Mouse (Mus musculus) heart, embryonic 14.5 days (tissue): ENCODE results near the gene Btbd1. TPM values are rescaled to one million over a fixed set of nuclear protein-coding genes. Genes with fewer than 3 reads are reported as not detected.

Source experiments
- ATAC-seq: fragments of 200-750 bp; cut with Nextera tagmentation; 2 replicates; pipeline ENCODE4 v1.8.0; 2017; ENCODE audit warnings: low read depth, moderate TSS enrichment; ENCODE audit not compliant: insufficient number of reproducible peaks, insufficient read depth, low FRiP score
- H3K27ac ChIP-seq, 2 experiments: fragments of 200-500 bp in 1 of 2; fragments of 300-500 bp in 1 of 2; sonication (generic) in 1 of 2; replicated peaks in 1 of 2; 2 replicates each; pipeline ENCODE4 v1.5.1; 2012 to 2014; ENCODE audit warnings: low read depth in 2 of 2, low read length in 2 of 2, control low read depth in 1 of 2, mild to moderate bottlenecking in 1 of 2, mixed read lengths in 1 of 2; ENCODE audit not compliant: control insufficient read depth in 1 of 2, insufficient read depth in 1 of 2
- H3K27me3 ChIP-seq: fragments of 300-500 bp; sonication (generic); 2 replicates; pipeline ENCODE4 v1.6.1; 2014; ENCODE audit warnings: mild to moderate bottlenecking, low read length, control low read depth; ENCODE audit not compliant: control insufficient read depth, insufficient read depth
- H3K36me3 ChIP-seq: fragments of 300-500 bp; sonication (generic); 2 replicates; pipeline ENCODE4 v1.6.1; 2014; ENCODE audit warnings: mild to moderate bottlenecking, control low read depth, low read length, mixed read lengths; ENCODE audit not compliant: control insufficient read depth, insufficient read depth
- H3K4me1 ChIP-seq, 2 experiments: fragments of 200-500 bp in 1 of 2; fragments of 300-500 bp in 1 of 2; sonication (generic) in 1 of 2; 2 replicates each; pipeline ENCODE4 v1.6.1; 2012 to 2014; ENCODE audit warnings: low read length in 2 of 2, control low read depth in 1 of 2, mixed read lengths in 1 of 2; ENCODE audit not compliant: control insufficient read depth in 2 of 2, insufficient read depth in 2 of 2
- H3K4me2 ChIP-seq: fragments of 300-500 bp; sonication (generic); 2 replicates; pipeline ENCODE4 v1.6.1; 2014; ENCODE audit warnings: mild to moderate bottlenecking, low read length
- H3K4me3 ChIP-seq, 2 experiments: fragments of 200-500 bp in 1 of 2; fragments of 300-500 bp in 1 of 2; sonication (generic) in 1 of 2; 2 replicates each; pipeline ENCODE4 v1.5.1; 2012 to 2014; ENCODE audit warnings: low read length in 2 of 2, mild to moderate bottlenecking in 2 of 2, control low read depth in 1 of 2, low read depth in 1 of 2, moderate library complexity in 1 of 2; ENCODE audit not compliant: control insufficient read depth in 1 of 2, insufficient read depth in 1 of 2
- H3K9ac ChIP-seq: fragments of 300-500 bp; sonication (generic); 2 replicates; pipeline ENCODE4 v1.6.1; 2014; ENCODE audit warnings: mild to moderate bottlenecking, low read length
- H3K9me3 ChIP-seq: fragments of 300-500 bp; sonication (generic); 2 replicates; pipeline ENCODE4 v1.6.1; 2016; ENCODE audit warnings: low read length, control low read depth; ENCODE audit not compliant: control insufficient read depth
- WGBS: fragments of 180-500 bp; shearing (Covaris S2); extraction: QIAGEN DNeasy Blood & Tissue Kit; methylation state at CpG from one replicate; pipeline ENCODE4 v1.1.7; 2014; 5-methylcytosine and 5-hydroxymethylcytosine counted together
- polyA plus RNA-seq: library from polyadenylated mRNA; unstranded; fragments of >200 nt; fragmentation: Nextera tagmentation; extraction: Ambion mirVana; gene quantifications from 2 replicates; pipeline ENCODE4 v1.2.1, GENCODE M21; 2014

The Btbd1 gene
- 126 and 130 TPM in 2 replicates for polyA plus RNA-seq

- Histone ChIP-seq H3K36me3 (no peaks in the 10 kb centered on the region), H3K9me3 (no peaks in the 10 kb centered on the region), H3K27ac (peak within 1 kb of the TSS; percentile 97 to 98), H3K4me3 (peak within 1 kb of the TSS; percentile 80 to 85), H3K4me2 (peak within 1 kb of the TSS; percentile 94), H3K9ac (peak within 1 kb of the TSS; percentile 95), H3K27me3 (no peaks in the 10 kb centered on the region), H3K4me1 (peaks cover 8 to 38% of the 10 kb centered on the region in 2 experiments)
- peak; percentile 89 for ATAC-seq
- under 1% methylated on average over 58 of the region's 58 CpGs for WGBS
These were observed at the start of gene Btbd1 for GRCm38 (mm10) chr7:81829379-81829894. Btbd1 (minus strand) TSS chr7:81829431.

- Histone ChIP-seq H3K27ac (no peak overlapping the region), H3K36me3 (peaks cover 21% of the 10 kb centered on the region), H3K4me2 (no peak overlapping the region), H3K4me3 (no peak overlapping the region), H3K9me3 (no peaks in the 10 kb centered on the region), H3K27me3 (no peaks in the 10 kb centered on the region), H3K9ac (no peak overlapping the region), H3K4me1 (peaks cover 3 to 9% of the 10 kb centered on the region in 2 experiments)
- WGBS, result 49% methylated on average over 9 of the region's 9 CpGs
- no peak for ATAC-seq
These were observed 46.1 kb upstream of the Btbd1 start for GRCm38 (mm10) chr7:81875372-81875771.

DNA sequence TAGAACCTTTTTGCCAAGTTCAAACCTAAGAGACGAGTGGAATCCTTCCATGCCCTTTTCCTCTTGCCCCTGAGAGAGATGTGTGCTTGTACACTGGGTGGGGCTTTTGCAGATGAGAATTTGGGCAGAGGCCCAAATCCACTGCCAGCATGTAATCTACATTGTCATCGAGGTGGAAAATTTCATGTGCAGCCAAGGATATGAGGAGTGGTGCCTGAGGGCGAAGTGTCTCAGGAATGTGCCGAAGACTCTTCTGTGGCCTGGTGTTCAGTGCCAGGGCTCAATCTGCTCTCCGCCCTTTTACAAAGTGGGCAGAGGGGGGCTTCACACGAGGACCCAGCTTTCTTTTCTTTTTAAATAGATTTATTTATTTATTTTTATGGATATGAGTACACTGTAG lies 45.4 kb upstream of the Btbd1 start:
- 60% methylated on average over 6 of the region's 6 CpGs for WGBS
- Histone ChIP-seq H3K36me3 (peaks cover 19% of the 10 kb centered on the region), H3K27ac (no peak overlapping the region), H3K9ac (no peak overlapping the region), H3K4me1 (peaks cover 3 to 9% of the 10 kb centered on the region in 2 experiments), H3K9me3 (no peaks in the 10 kb centered on the region), H3K27me3 (no peaks in the 10 kb centered on the region), H3K4me3 (no peak overlapping the region), H3K4me2 (no peak overlapping the region)
- ATAC-seq, result no peak

DNA sequence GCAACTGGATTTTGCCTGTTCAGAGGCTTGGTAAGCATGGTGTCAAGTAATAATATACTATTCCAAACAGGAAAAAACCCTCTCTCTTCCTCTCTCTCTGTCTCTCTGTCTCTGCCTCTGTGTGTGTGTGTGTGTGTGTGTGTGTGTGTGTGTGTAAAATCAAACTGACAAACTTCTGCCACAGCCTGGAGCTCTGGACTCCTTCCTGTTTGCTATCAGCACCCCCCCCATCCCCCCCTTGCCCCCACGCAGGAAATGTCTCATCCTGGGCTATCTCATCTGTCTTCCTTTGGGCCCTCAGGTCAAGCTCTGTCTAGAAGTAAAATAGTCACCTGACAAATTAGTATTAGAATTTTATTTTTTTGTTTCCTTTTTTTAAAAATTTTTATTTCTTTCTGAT lies 44.6 kb upstream of the Btbd1 start:
- peaks cover 27% of the 10 kb centered on the region for H3K36me3 ChIP-seq
- 11% methylated on average over 1 of the region's 1 CpGs for WGBS
- H3K4me2 ChIP-seq, result no peak overlapping the region
- no peaks in the 10 kb centered on the region for H3K9me3 ChIP-seq
- H3K27ac ChIP-seq, result no peak overlapping the region
- no peak for ATAC-seq
- no peak overlapping the region for H3K4me3 ChIP-seq
- no peaks in the 10 kb centered on the region for H3K27me3 ChIP-seq
- no peak overlapping the region for H3K9ac ChIP-seq
- H3K4me1 ChIP-seq, result peaks cover 3 to 9% of the 10 kb centered on the region in 2 experiments

DNA sequence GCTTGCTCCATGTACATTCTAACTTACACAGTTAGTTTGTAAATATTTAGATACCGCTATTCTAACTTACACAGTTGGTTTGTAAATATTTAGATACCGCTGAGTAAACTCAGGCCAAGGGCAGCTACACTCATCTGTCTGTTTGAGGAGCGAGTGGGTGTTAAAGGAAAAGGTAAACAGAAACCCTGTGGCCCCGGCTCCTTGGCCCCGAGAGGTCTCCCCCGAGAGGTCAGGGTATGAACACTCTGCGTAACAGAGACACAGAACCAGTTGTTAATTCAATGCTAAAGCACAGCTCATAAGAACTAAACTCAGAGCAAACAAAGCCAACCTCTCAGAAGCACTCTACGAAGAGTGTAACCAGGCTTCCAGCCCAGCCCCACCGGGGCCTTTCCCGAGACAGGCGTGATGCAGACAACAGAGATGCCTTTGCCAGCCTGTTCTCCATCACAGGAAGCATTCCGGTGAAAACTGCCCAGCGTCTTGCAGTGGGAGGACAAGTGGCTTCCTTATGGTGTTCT lies 43.3 kb upstream of the Btbd1 start:
- H3K9me3 ChIP-seq, result no peaks in the 10 kb centered on the region
- ATAC-seq, result no peak
- H3K36me3 ChIP-seq, result peaks cover 28% of the 10 kb centered on the region
- H3K27me3 ChIP-seq, result no peaks in the 10 kb centered on the region
- H3K9ac ChIP-seq, result no peak overlapping the region
- no peak overlapping the region for H3K27ac ChIP-seq
- no peak overlapping the region for H3K4me2 ChIP-seq
- no peak overlapping the region for H3K4me3 ChIP-seq
- 63% methylated on average over 13 of the region's 13 CpGs for WGBS
- H3K4me1 ChIP-seq, result peaks cover 3 to 9% of the 10 kb centered on the region in 2 experiments

DNA sequence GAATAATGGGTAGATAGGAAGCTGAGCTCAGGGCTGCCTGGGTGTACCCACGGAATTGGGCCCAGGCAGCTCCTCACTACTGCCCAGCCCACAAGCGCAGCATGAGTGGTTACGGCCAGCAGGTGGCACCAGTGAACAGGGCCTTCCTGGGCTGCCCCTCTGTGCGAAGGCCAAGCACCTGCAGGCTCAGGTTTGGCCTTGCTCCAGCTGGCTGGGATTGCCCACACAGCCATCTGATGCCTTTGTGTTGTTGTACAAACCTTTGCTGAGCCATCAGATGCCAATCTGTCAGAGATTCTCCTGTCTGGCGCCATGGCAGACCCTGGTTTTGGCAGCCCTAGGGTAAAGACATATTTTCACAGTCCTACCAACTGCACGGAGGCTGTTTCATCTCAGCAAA lies 38.9 kb upstream of the Btbd1 start:
- no peak overlapping the region for H3K4me2 ChIP-seq
- H3K36me3 ChIP-seq, result peaks cover 40% of the 10 kb centered on the region
- no peak overlapping the region for H3K9ac ChIP-seq
- H3K4me3 ChIP-seq, result no peak overlapping the region
- H3K27me3 ChIP-seq, result no peaks in the 10 kb centered on the region
- no peak overlapping the region for H3K27ac ChIP-seq
- no peak; the same call in 1 of the 2 replicates for ATAC-seq
- peaks cover 6% of the 10 kb centered on the region in 2 experiments; a peak in 3 of 4 replicates for H3K4me1 ChIP-seq
- no peaks in the 10 kb centered on the region for H3K9me3 ChIP-seq
- 33% methylated on average over 6 of the region's 6 CpGs for WGBS

DNA sequence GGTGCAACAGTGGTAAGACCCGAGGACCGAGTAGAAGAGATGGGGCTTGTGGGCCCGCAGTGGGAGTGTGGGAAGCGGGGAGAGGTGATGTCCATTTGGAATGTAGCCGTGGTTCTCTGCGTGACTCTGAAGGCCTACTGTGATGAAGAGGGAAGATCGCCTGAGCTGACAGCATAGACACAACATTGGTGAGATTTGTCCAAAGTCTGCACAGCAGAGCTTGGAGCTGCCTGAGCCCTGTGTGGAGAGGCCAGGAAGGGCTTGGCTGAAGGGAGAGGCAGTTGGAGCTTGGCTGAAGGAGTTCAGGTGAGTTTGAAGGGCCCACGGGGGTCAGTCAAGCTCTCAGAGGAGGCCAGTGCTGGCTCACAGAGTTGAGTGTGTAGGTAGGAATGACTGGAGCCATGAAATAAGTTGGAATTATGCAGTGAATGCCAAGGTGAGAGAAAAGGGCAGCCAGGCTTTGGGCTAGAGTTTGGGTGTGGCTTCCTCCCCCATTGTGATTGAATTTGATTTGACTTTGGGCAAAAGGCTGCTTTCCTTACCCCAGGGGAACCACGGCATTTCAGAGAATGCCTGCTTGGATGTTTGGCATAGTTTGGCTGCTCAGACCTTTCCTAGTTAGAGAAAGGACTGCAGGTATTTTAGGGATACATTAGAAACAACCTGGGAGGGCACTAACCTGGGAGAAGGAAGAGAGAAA lies 38.1 kb upstream of the Btbd1 start:
- WGBS, result 77% methylated on average over 9 of the region's 9 CpGs
- peaks cover 8 to 14% of the 10 kb centered on the region in 2 experiments for H3K4me1 ChIP-seq
- no peak overlapping the region for H3K4me2 ChIP-seq
- peaks cover 38% of the 10 kb centered on the region for H3K36me3 ChIP-seq
- no peak for ATAC-seq
- H3K27me3 ChIP-seq, result no peaks in the 10 kb centered on the region
- no peak overlapping the region for H3K9ac ChIP-seq
- no peaks in the 10 kb centered on the region for H3K9me3 ChIP-seq
- no peak overlapping the region for H3K4me3 ChIP-seq
- no peak overlapping the region for H3K27ac ChIP-seq
